Mouse (Mus musculus): ENCODE measurements at regions not wholly inside any gene's neighbourhood (a gene's known extent, or its start where the extent isn't known, plus 50 kb on each side); places are given as distances from the start of the nearest gene placed in this dataset.

- no peak overlapping the region for H3K27ac ChIP-seq (ENCODE audit: low read length)
- no peaks in the 10 kb centered on the region for H3K9me3 ChIP-seq (ENCODE audit: low read length)
- H3K27me3 ChIP-seq (ENCODE audit: insufficient read depth, low read length), result no peaks in the 10 kb centered on the region
- H3K4me2 ChIP-seq (replicated peaks; ENCODE audit: low read depth, low read length), result no peak overlapping the region
- no peak for ATAC-seq (ENCODE audit: low FRiP score, low TSS enrichment)
- H3K4me1 ChIP-seq (ENCODE audit: insufficient read depth, low read length), result peaks cover 26% of the 10 kb centered on the region
- H3K9ac ChIP-seq (replicated peaks; ENCODE audit: low read length), result no peak overlapping the region
- H3K4me3 ChIP-seq (ENCODE audit: low read length), result no peak overlapping the region
- no peaks in the 10 kb centered on the region for H3K36me3 ChIP-seq (ENCODE audit: insufficient read depth, low read length)
- 24% methylated on average over 4 of the region's 4 CpGs for WGBS
Observed at GRCm38 (mm10) chr13:63985590-63985989, 103.4 kb downstream of the Hsd17b3 start.

- Histone ChIP-seq H3K9me3 (ENCODE audit: low read length) (no peaks in the 10 kb centered on the region), H3K27me3 (ENCODE audit: insufficient read depth, low read length) (no peaks in the 10 kb centered on the region), H3K36me3 (ENCODE audit: insufficient read depth, low read length) (no peaks in the 10 kb centered on the region), H3K9ac (replicated peaks; ENCODE audit: low read length) (no peak overlapping the region), H3K4me3 (ENCODE audit: low read length) (no peak overlapping the region), H3K4me2 (replicated peaks; ENCODE audit: low read depth, low read length) (no peak overlapping the region), H3K4me1 (ENCODE audit: insufficient read depth, low read length) (peaks cover 28% of the 10 kb centered on the region), H3K27ac (ENCODE audit: low read length) (no peak overlapping the region)
- ATAC-seq (ENCODE audit: low FRiP score, low TSS enrichment), result no peak
- WGBS, result 74% methylated on average over 5 of the region's 5 CpGs
Observed at GRCm38 (mm10) chr13:63985086-63985485, 103.9 kb downstream of the Hsd17b3 start.

- Histone ChIP-seq H3K4me3 (ENCODE audit: low read length) (no peak overlapping the region), H3K9ac (replicated peaks; ENCODE audit: low read length) (no peak overlapping the region; the same call in 1 of the 2 replicates), H3K9me3 (ENCODE audit: low read length) (no peaks in the 10 kb centered on the region), H3K4me2 (replicated peaks; ENCODE audit: low read depth, low read length) (no peak overlapping the region), H3K27ac (ENCODE audit: low read length) (peak overlapping the region; percentile 66), H3K36me3 (ENCODE audit: insufficient read depth, low read length) (no peaks in the 10 kb centered on the region), H3K27me3 (ENCODE audit: insufficient read depth, low read length) (no peaks in the 10 kb centered on the region), H3K4me1 (ENCODE audit: insufficient read depth, low read length) (peaks cover 18% of the 10 kb centered on the region)
- ATAC-seq (ENCODE audit: low FRiP score, low TSS enrichment), result peak; percentile 94
- WGBS, result 13% methylated on average over 7 of the region's 7 CpGs
Observed at GRCm38 (mm10) chr13:63980012-63980691, 108.9 kb downstream of the Hsd17b3 start.

GRCm38 (mm10) chr13:63979581-63979980 lies 109.4 kb downstream of the Hsd17b3 start:
- Histone ChIP-seq H3K27me3 (ENCODE audit: insufficient read depth, low read length) (no peaks in the 10 kb centered on the region), H3K27ac (ENCODE audit: low read length) (peak overlapping the region; percentile 66), H3K36me3 (ENCODE audit: insufficient read depth, low read length) (no peaks in the 10 kb centered on the region), H3K4me3 (ENCODE audit: low read length) (no peak overlapping the region), H3K9me3 (ENCODE audit: low read length) (no peaks in the 10 kb centered on the region), H3K4me2 (replicated peaks; ENCODE audit: low read depth, low read length) (no peak overlapping the region), H3K4me1 (ENCODE audit: insufficient read depth, low read length) (peaks cover 18% of the 10 kb centered on the region), H3K9ac (replicated peaks; ENCODE audit: low read length) (no peak overlapping the region; the same call in 1 of the 2 replicates)
- ATAC-seq (ENCODE audit: low FRiP score, low TSS enrichment), result no peak
- WGBS, result 30% methylated on average over 1 of the region's 1 CpGs

GRCm38 (mm10) chr13:63969907-63970306 lies 119.1 kb downstream of the Hsd17b3 start:
- ATAC-seq (ENCODE audit: low FRiP score, low TSS enrichment), result no peak
- H3K27me3 ChIP-seq (ENCODE audit: insufficient read depth, low read length), result no peaks in the 10 kb centered on the region
- no peak overlapping the region for H3K27ac ChIP-seq (ENCODE audit: low read length)
- H3K9ac ChIP-seq (replicated peaks; ENCODE audit: low read length), result no peak overlapping the region
- no peaks in the 10 kb centered on the region for H3K36me3 ChIP-seq (ENCODE audit: insufficient read depth, low read length)
- no peak overlapping the region for H3K4me3 ChIP-seq (ENCODE audit: low read length)
- H3K9me3 ChIP-seq (ENCODE audit: low read length), result no peaks in the 10 kb centered on the region
- no peaks in the 10 kb centered on the region for H3K4me1 ChIP-seq (ENCODE audit: insufficient read depth, low read length)
- WGBS, result 58% methylated on average over 2 of the region's 2 CpGs
- no peak overlapping the region for H3K4me2 ChIP-seq (replicated peaks; ENCODE audit: low read depth, low read length)

- 85% methylated on average over 3 of the region's 3 CpGs for WGBS
- no peaks in the 10 kb centered on the region for H3K9me3 ChIP-seq (ENCODE audit: low read length)
- no peak for ATAC-seq (ENCODE audit: low FRiP score, low TSS enrichment)
- no peaks in the 10 kb centered on the region for H3K4me1 ChIP-seq (ENCODE audit: insufficient read depth, low read length)
- H3K27me3 ChIP-seq (ENCODE audit: insufficient read depth, low read length), result no peaks in the 10 kb centered on the region
- no peak overlapping the region for H3K4me3 ChIP-seq (ENCODE audit: low read length)
- no peak overlapping the region for H3K4me2 ChIP-seq (replicated peaks; ENCODE audit: low read depth, low read length)
- no peaks in the 10 kb centered on the region for H3K36me3 ChIP-seq (ENCODE audit: insufficient read depth, low read length)
- no peak overlapping the region for H3K9ac ChIP-seq (replicated peaks; ENCODE audit: low read length)
- no peak overlapping the region for H3K27ac ChIP-seq (ENCODE audit: low read length)
Observed at GRCm38 (mm10) chr13:63968623-63969022, 120.4 kb downstream of the Hsd17b3 start.

GRCm38 (mm10) chr13:63957098-63957497 lies 131.9 kb downstream of the Hsd17b3 start:
- Histone ChIP-seq H3K36me3 (ENCODE audit: insufficient read depth, low read length) (no peaks in the 10 kb centered on the region), H3K9ac (replicated peaks; ENCODE audit: low read length) (no peak overlapping the region), H3K27me3 (ENCODE audit: insufficient read depth, low read length) (no peaks in the 10 kb centered on the region), H3K4me2 (replicated peaks; ENCODE audit: low read depth, low read length) (no peak overlapping the region), H3K27ac (ENCODE audit: low read length) (no peak overlapping the region), H3K4me3 (ENCODE audit: low read length) (no peak overlapping the region), H3K9me3 (ENCODE audit: low read length) (peaks cover 11% of the 10 kb centered on the region), H3K4me1 (ENCODE audit: insufficient read depth, low read length) (peaks cover 12% of the 10 kb centered on the region)
- peak; percentile 78 for ATAC-seq (ENCODE audit: low FRiP score, low TSS enrichment)
- 24% methylated on average over 5 of the region's 5 CpGs for WGBS

- Histone ChIP-seq H3K27me3 (ENCODE audit: insufficient read depth, low read length) (no peaks in the 10 kb centered on the region; the same call in 1 of the 2 replicates), H3K36me3 (ENCODE audit: insufficient read depth, low read length) (no peaks in the 10 kb centered on the region), H3K27ac (ENCODE audit: low read length) (no peak overlapping the region), H3K9ac (replicated peaks; ENCODE audit: low read length) (no peak overlapping the region), H3K4me2 (replicated peaks; ENCODE audit: low read depth, low read length) (no peak overlapping the region), H3K4me3 (ENCODE audit: low read length) (no peak overlapping the region), H3K9me3 (ENCODE audit: low read length) (peaks cover 8% of the 10 kb centered on the region), H3K4me1 (ENCODE audit: insufficient read depth, low read length) (peaks cover 34% of the 10 kb centered on the region)
- WGBS, result 91% methylated on average over 2 of the region's 2 CpGs
- no peak for ATAC-seq (ENCODE audit: low FRiP score, low TSS enrichment)
Observed at GRCm38 (mm10) chr13:63954305-63954704, 134.7 kb downstream of the Hsd17b3 start.

- peak; percentile 95 for ATAC-seq (ENCODE audit: low FRiP score, low TSS enrichment)
- H3K4me2 ChIP-seq (replicated peaks; ENCODE audit: low read depth, low read length), result no peak overlapping the region
- no peak overlapping the region for H3K4me3 ChIP-seq (ENCODE audit: low read length)
- peak overlapping the region; percentile 73 for H3K27ac ChIP-seq (ENCODE audit: low read length)
- 10% methylated on average over 9 of the region's 9 CpGs for WGBS
- H3K36me3 ChIP-seq (ENCODE audit: insufficient read depth, low read length), result no peaks in the 10 kb centered on the region
- H3K27me3 ChIP-seq (ENCODE audit: insufficient read depth, low read length), result no peaks in the 10 kb centered on the region; the same call in 1 of the 2 replicates
- H3K9ac ChIP-seq (replicated peaks; ENCODE audit: low read length), result no peak overlapping the region
- H3K9me3 ChIP-seq (ENCODE audit: low read length), result no peaks in the 10 kb centered on the region
- peaks cover 36% of the 10 kb centered on the region for H3K4me1 ChIP-seq (ENCODE audit: insufficient read depth, low read length)
Observed at GRCm38 (mm10) chr13:63951922-63952734, 136.9 kb downstream of the Hsd17b3 start.

GRCm38 (mm10) chr13:63951136-63951535 lies 136.1 kb downstream of the Ercc6l2 start:
- Histone ChIP-seq H3K27ac (ENCODE audit: low read length) (peak overlapping the region; percentile 73), H3K9ac (replicated peaks; ENCODE audit: low read length) (no peak overlapping the region), H3K4me1 (ENCODE audit: insufficient read depth, low read length) (peaks cover 32% of the 10 kb centered on the region), H3K4me3 (ENCODE audit: low read length) (no peak overlapping the region), H3K27me3 (ENCODE audit: insufficient read depth, low read length) (no peaks in the 10 kb centered on the region; the same call in 1 of the 2 replicates), H3K9me3 (ENCODE audit: low read length) (no peaks in the 10 kb centered on the region), H3K4me2 (replicated peaks; ENCODE audit: low read depth, low read length) (no peak overlapping the region; the same call in 1 of the 2 replicates), H3K36me3 (ENCODE audit: insufficient read depth, low read length) (no peaks in the 10 kb centered on the region)
- WGBS, result 34% methylated on average over 8 of the region's 8 CpGs
- 0 out of 2 replicates have a peak, but pooled peaks have one; percentile 9 for ATAC-seq (ENCODE audit: low FRiP score, low TSS enrichment)
